Mouse (Mus musculus): Measurements from ENCODE around the gene H2-Q10. TPM values are rescaled to one million over a fixed set of nuclear protein-coding genes. Genes with fewer than 3 reads are reported as not detected.
"Not testable (repeated sequence)": the region's sequence is repeated elsewhere in the genome, so short reads cannot be mapped to it uniquely, and the experiment has no call there.

The H2-Q10 gene
- polyA plus RNA-seq, 1 experiment from 2014 or later: 1.4 TPM

DNA sequence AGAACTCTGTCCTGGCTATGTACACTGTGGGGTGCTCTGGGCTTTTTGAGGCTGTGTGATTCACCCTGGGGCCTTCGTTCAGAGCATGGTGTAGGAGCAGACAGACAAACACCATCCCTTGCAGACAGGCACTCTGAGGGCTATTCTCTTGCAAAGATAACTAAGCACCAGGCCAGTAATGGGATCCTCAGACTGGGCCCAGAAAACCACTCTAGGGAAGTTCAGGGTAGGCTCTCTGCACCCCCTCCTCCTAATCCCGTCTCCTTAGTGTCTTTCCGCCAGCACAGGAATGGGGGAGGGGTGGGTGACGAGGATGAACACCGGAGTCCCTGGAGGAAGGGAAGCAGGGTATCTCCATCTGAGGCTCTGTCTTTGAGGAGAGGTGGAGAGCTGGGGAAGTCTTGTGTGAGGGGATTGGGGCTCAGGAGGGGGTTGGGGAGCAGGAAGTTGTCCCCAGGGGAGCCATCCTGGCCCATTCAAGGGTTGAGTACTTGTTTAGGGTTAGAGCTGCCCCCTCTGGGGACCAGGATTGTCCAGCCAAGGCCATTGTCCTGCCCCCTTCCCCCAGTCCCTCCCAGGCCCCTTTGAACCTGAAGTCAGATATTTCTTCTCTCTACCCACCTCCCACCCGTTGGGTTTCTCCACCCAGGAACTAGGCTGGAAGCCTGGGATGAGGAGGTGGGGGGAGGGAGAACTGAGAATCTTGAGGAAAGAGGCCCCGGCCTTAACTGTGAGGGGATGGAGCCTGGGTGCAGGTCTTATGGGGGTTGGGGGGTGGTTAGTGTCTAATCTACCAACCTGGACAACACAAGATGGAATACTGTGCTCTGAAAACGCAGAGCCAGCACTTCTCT is 35.0 kb downstream of the H2-Q10 start:
- no peak for ATAC-seq (ENCODE audit: extremely low read depth, insufficient number of reproducible peaks, low FRiP score, low TSS enrichment)
- Histone ChIP-seq H3K27ac (replicated peaks) (no peak overlapping the region), H3K4me3 (no peak overlapping the region), H3K36me3 (no peaks in the 10 kb centered on the region), H3K4me1 (peaks cover 6% of the 10 kb centered on the region; the same call in 1 of the 2 replicates), H3K4me2 (no peak overlapping the region), H3K9me3 (no peaks in the 10 kb centered on the region), H3K9ac (no peak overlapping the region), H3K27me3 (replicated peaks) (peaks cover 80% of the 10 kb centered on the region)
- WGBS: 24% methylated on average over 8 of the region's 8 CpGs

DNA sequence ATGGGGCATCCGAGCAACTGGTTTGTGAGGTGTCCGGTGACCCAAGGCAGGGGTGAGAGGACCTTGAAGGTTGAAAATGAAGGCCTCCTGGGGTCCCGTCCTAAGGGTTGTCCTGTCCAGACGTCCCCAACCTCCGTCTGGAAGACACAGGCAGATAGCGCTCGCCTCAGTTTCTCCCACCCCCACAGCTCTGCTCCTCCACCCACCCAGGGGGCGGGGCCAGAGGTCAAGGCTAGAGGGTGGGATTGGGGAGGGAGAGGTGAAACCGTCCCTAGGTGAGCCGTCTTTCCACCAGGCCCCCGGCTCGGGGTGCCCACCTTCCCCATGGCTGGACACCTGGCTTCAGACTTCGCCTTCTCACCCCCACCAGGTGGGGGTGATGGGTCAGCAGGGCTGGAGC is 35.9 kb downstream of the H2-Q10 start, which contains the start of gene Pou5f1:
Gene Pou5f1, plus strand, starts transcription at position 243 of the 400 bp plus-strand sequence.
- Histone ChIP-seq H3K27ac (replicated peaks) (no peak within 1 kb of the TSS), H3K27me3 (replicated peaks) (peaks cover 78% of the 10 kb centered on the region), H3K4me3 (no peak within 1 kb of the TSS), H3K4me1 (peaks cover 6% of the 10 kb centered on the region; the same call in 1 of the 2 replicates), H3K36me3 (no peaks in the 10 kb centered on the region), H3K9me3 (no peaks in the 10 kb centered on the region), H3K4me2 (no peak within 1 kb of the TSS), H3K9ac (no peak within 1 kb of the TSS)
- ATAC-seq (ENCODE audit: extremely low read depth, insufficient number of reproducible peaks, low FRiP score, low TSS enrichment): no peak
- 28% methylated on average over 13 of the region's 13 CpGs for WGBS

DNA sequence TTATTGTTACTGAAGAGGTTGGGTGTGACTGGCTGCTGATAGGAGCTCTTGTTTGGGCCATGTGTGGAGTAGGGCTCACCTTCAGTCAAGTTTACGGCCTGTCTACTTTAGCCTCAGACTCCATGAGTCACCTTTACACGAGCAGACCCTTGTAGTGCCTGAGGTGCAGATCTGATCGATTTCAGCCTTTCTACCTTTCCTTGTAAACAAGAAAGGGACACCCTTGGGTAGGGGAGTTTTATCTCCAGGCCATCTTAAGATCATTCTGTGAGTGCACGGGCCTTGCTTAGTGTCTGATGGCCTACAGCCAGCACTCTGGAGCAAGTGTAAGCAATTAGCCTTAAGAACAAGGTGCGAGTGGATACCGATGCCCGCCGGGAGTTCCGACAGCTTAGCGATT is 37.0 kb downstream of the H2-Q10 start:
- H3K4me1 ChIP-seq: peaks cover 6% of the 10 kb centered on the region; the same call in 1 of the 2 replicates
- H3K9ac ChIP-seq: no peak overlapping the region
- H3K4me3 ChIP-seq: no peak overlapping the region
- ATAC-seq (ENCODE audit: extremely low read depth, insufficient number of reproducible peaks, low FRiP score, low TSS enrichment): no peak
- 14% methylated on average over 10 of the region's 10 CpGs for WGBS
- no peaks in the 10 kb centered on the region for H3K36me3 ChIP-seq
- H3K27me3 ChIP-seq (replicated peaks): peaks cover 77% of the 10 kb centered on the region
- no peaks in the 10 kb centered on the region for H3K9me3 ChIP-seq
- no peak overlapping the region for H3K4me2 ChIP-seq
- no peak overlapping the region for H3K27ac ChIP-seq (replicated peaks)

DNA sequence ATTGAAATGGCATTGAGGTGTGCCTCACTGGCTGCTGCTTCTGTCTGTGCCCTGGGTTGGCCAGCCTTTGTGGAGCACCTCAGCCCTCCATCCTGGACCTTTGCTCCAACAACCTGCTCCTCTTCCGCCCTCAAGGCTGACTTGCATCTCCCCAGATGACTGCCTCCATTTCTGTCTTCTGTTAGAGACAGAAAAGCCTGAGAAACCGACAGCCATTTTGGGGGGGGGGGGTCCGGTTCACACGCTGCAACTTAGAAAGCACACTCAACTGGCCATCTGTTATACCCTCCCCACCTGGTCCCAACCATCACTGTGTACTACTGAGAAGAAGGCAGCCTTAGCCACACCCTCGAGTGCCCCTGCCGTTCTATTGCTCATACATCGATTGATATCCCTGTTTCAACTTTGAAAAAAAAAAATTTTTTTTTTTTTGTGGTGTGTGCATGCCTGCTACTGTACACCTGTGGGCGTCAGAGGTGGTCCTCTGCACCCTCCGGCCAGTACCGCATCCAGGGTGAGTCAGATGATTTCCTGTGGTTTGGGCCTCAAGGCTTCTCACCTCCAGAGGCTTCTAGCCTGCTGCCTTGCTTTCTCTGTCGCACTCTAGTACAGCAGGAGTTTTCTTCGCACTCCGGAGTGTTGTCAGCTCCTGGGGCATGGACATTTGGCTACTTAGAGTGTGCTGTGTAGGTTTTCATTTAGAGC is 37.8 kb downstream of the H2-Q10 start:
- Histone ChIP-seq H3K4me3 (no peak overlapping the region), H3K27ac (replicated peaks) (no peak overlapping the region), H3K27me3 (replicated peaks) (peaks cover 69% of the 10 kb centered on the region), H3K36me3 (peaks cover 7% of the 10 kb centered on the region), H3K9me3 (no peaks in the 10 kb centered on the region), H3K4me2 (no peak overlapping the region), H3K4me1 (peaks cover 6% of the 10 kb centered on the region; the same call in 1 of the 2 replicates), H3K9ac (no peak overlapping the region)
- ATAC-seq (ENCODE audit: extremely low read depth, insufficient number of reproducible peaks, low FRiP score, low TSS enrichment): no peak
- 16% methylated on average over 13 of the region's 13 CpGs for WGBS

DNA sequence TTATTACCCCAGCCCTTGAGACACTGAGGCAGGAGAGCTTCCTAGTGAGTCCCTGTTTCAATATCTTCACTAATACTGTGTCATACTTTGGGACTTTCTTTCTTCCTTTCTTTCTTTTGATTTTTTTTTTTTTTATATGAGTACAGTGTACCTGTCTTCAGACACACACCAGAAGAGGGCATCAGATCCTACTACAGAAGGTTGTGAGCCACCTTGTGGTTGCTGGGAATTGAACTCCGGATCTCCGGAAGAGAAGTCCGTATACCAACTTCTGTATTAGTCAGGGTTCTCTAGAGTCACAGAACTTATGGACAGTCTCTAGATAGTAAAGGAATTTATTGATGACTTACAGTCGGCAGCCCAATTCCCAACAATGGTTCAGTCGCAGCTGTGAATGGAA is 38.4 kb downstream of the H2-Q10 start:
- not testable (repeated sequence) for H3K4me1 ChIP-seq; H3K9me3 ChIP-seq; H3K4me3 ChIP-seq; H3K4me2 ChIP-seq; ATAC-seq (ENCODE audit: extremely low read depth, insufficient number of reproducible peaks, low FRiP score, low TSS enrichment); H3K9ac ChIP-seq; H3K27ac ChIP-seq (replicated peaks)
- Histone ChIP-seq H3K27me3 (replicated peaks) (peaks cover 64% of the 10 kb centered on the region), H3K36me3 (peaks cover 12% of the 10 kb centered on the region)
- WGBS: 41% methylated on average over 5 of the region's 5 CpGs

DNA sequence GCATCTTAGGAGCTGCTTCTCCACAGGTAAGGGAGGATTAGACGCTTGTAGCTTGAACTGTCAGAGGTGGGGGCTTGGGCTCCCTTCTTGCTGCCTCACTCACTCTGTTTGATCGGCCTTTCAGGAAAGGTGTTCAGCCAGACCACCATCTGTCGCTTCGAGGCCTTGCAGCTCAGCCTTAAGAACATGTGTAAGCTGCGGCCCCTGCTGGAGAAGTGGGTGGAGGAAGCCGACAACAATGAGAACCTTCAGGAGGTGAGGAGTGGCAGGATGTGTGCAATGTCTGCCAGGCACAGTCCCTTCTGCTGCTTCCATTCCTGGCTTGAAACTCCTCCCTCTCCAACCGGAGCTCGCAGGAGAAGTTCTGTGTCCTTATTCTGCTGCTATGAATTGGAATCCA is 39.4 kb downstream of the H2-Q10 start:
- Histone ChIP-seq H3K4me3 (no peak overlapping the region), H3K9ac (no peak overlapping the region; the same call in 1 of the 2 replicates), H3K9me3 (no peaks in the 10 kb centered on the region), H3K4me1 (peaks cover 10% of the 10 kb centered on the region), H3K36me3 (peaks cover 20% of the 10 kb centered on the region), H3K4me2 (no peak overlapping the region), H3K27me3 (replicated peaks) (peaks cover 54% of the 10 kb centered on the region), H3K27ac (replicated peaks) (no peak overlapping the region)
- WGBS: 16% methylated on average over 8 of the region's 8 CpGs
- ATAC-seq (ENCODE audit: extremely low read depth, insufficient number of reproducible peaks, low FRiP score, low TSS enrichment): no peak

DNA sequence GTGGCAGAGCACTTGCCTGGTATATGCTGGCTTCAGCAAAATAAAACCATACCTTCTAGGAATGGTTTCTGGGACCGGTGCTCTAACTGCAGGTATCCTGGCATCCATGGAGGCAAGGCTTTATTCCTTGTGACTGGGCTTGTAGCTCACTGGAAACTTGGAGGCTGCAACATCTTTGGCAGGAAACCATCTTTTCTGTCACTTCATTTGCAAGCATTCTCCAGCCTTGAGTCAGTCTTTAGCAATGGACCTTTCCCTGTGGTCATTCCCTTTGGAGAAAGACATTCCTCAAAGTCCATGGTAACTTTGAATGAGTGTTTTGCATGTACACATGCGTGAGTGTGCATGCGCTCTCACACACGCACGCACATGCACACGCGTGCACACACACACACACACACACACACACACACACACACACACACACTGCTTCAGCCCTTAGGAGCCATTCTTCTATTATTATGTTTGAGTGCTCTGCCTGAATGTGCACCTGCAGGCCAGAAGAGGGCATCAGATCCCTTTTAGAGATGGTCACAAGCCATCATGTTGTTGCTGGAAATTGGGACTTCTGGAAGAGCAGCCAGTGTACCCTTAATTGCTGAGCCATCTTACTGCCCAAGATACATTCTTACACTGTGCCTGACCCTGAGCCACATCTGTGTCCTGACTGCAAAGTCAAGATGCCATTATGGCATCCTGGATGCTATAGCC is 43.2 kb downstream of the H2-Q10 start:
- Histone ChIP-seq H3K4me2 (no peak overlapping the region), H3K27me3 (replicated peaks) (peaks cover 17% of the 10 kb centered on the region), H3K9ac (no peak overlapping the region), H3K4me3 (no peak overlapping the region), H3K9me3 (no peaks in the 10 kb centered on the region), H3K27ac (replicated peaks) (no peak overlapping the region), H3K36me3 (peaks cover 23% of the 10 kb centered on the region), H3K4me1 (peaks cover 35% of the 10 kb centered on the region)
- ATAC-seq (ENCODE audit: extremely low read depth, insufficient number of reproducible peaks, low FRiP score, low TSS enrichment): no peak
- WGBS: 83% methylated on average over 7 of the region's 7 CpGs

DNA sequence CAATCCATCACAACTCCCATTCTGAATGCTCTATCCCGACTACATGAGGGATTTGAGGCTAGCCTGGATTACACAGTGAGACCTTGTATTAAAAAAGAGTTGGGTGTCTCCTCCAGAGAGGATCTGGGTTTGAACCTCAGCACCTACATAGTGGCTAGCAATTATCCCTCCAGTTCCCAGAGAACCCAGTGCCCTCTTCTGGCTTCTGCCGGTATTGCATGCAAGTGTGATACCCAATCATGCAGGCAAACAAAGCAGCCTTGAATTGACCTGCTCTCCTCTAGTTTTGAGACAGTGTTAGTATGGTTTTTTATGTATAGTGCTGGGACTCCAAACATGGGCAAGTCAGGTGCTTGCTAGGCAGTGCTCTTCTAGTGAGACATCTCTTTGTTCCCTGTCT is 44.0 kb downstream of the H2-Q10 start:
- Histone ChIP-seq H3K27ac (replicated peaks) (no peak overlapping the region), H3K27me3 (replicated peaks) (peaks cover 10% of the 10 kb centered on the region), H3K4me3 (peak overlapping the region; percentile 67; the same call in 1 of the 2 replicates), H3K4me2 (peak overlapping the region; percentile 76; the same call in 1 of the 2 replicates), H3K9me3 (no peaks in the 10 kb centered on the region), H3K36me3 (peaks cover 23% of the 10 kb centered on the region), H3K9ac (peak overlapping the region; percentile 82), H3K4me1 (peaks cover 41% of the 10 kb centered on the region)
- WGBS: 13% methylated on average over 2 of the region's 2 CpGs
- ATAC-seq (ENCODE audit: extremely low read depth, insufficient number of reproducible peaks, low FRiP score, low TSS enrichment): no peak

DNA sequence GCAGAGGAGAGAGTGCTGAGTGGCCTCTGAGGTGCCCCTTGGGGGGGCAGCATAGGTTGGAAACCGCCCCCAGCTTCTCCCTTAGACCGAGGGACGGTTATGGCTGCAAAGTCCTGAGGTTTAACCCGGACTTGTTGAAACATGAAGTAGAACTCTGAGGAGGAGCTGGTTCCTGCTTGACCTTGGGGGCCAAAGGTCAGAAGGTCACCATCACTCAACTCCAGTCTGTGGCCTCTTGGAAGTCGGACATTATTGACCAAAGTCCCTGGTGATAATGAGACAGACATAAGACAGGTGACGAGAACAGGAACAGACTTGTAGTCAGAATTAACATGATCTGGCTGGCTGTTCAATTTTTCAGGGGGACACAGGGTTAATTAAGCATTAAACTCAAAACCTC is 44.9 kb downstream of the H2-Q10 start:
- peaks cover 26% of the 10 kb centered on the region for H3K36me3 ChIP-seq
- peaks cover 35% of the 10 kb centered on the region for H3K4me1 ChIP-seq
- no peaks in the 10 kb centered on the region for H3K9me3 ChIP-seq
- peak overlapping the region; percentile 82 for H3K9ac ChIP-seq
- H3K4me3 ChIP-seq: peak overlapping the region; percentile 67
- WGBS: 62% methylated on average over 6 of the region's 6 CpGs
- H3K4me2 ChIP-seq: peak overlapping the region; percentile 76
- H3K27ac ChIP-seq (replicated peaks): no peak overlapping the region
- no peak for ATAC-seq (ENCODE audit: extremely low read depth, insufficient number of reproducible peaks, low FRiP score, low TSS enrichment)
- peaks cover 1% of the 10 kb centered on the region for H3K27me3 ChIP-seq (replicated peaks)

DNA sequence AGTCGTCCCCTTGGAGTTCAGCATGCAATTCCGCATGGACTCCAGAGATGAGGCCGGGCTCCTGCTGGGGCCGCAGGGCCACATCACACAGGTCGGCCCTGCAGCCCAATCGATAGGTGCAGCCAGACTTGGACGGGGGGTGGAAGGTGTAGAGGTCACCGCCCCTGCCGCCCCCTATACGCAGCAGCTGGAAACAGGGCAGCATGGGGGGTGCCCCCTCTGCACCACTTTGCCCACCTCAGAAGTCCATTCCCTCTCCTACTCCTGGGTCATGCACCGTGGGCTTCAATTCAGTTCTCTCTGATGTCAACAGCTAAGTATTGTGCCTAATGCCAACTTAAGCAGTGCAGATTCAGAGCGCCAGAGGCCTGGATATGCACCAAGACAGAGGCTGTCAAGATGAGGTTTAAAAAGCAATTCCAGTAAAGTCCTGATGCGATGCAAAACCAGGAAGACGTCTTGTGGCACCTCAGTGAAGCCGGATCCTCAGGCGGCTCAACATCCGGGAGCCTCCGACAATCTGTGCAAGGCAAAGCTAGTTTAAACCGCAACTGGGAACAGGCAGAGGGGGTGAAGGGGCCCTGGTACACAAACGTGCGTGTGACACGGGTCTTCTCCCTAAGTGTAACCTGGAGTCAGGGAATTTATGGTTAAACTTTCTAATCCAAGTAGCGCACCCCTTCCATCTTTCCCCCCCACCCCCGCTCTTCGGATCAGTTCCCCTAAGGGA is 46.2 kb downstream of the H2-Q10 start:
- WGBS: 8% methylated on average over 25 of the region's 25 CpGs
- no peak for ATAC-seq (ENCODE audit: extremely low read depth, insufficient number of reproducible peaks, low FRiP score, low TSS enrichment)

More for the DNA sequence above, 46.2 kb downstream of the H2-Q10 start:
- Histone ChIP-seq H3K27me3 (replicated peaks) (no peaks in the 10 kb centered on the region), H3K4me1 (peaks cover 35% of the 10 kb centered on the region), H3K4me3 (peak overlapping the region; percentile 67), H3K27ac (replicated peaks) (peak overlapping the region; percentile 9; the same call in 1 of the 2 replicates), H3K9me3 (no peaks in the 10 kb centered on the region), H3K4me2 (peak overlapping the region; percentile 76), H3K9ac (peak overlapping the region; percentile 82), H3K36me3 (peaks cover 34% of the 10 kb centered on the region)
